Mouse (Mus musculus): Measurements from ENCODE around the gene Mboat2. TPM values are rescaled to one million over a fixed set of nuclear protein-coding genes. Genes with fewer than 3 reads are reported as not detected.

Gene Mboat2
- 75.6 and 81.0 TPM in 2 replicates for polyA plus RNA-seq (2015; fragmentation: Nextera tagmentation; extraction: Ambion mirVana)

GRCm38 (mm10) chr12:24830766-24831152 is at the start of gene Mboat2:
Mboat2 (plus strand) TSS chr12:24830879.
- H3K4me1 ChIP-seq (replicated peaks): peaks cover 53% of the 10 kb centered on the region
- H3K36me3 ChIP-seq: no peaks in the 10 kb centered on the region
- H3K27me3 ChIP-seq: no peaks in the 10 kb centered on the region
- H3K9me3 ChIP-seq: no peaks in the 10 kb centered on the region
- H3K27ac ChIP-seq: peak within 1 kb of the TSS; percentile 100
- under 1% methylated on average over 24 of the region's 24 CpGs for WGBS
- no peak for ATAC-seq
- H3K4me3 ChIP-seq (replicated peaks): peak within 1 kb of the TSS; percentile 90
- H3K9ac ChIP-seq (replicated peaks): peak within 1 kb of the TSS; percentile 97
- H3K4me2 ChIP-seq (replicated peaks): peak within 1 kb of the TSS; percentile 80

- ATAC-seq: no peak
- H3K4me1 ChIP-seq (replicated peaks): 0 out of 2 replicates have a peak, but pooled peaks cover 3% of the 10 kb centered on the region
- no peak overlapping the region for H3K4me2 ChIP-seq (replicated peaks)
- no peaks in the 10 kb centered on the region for H3K36me3 ChIP-seq
- H3K9ac ChIP-seq (replicated peaks): no peak overlapping the region
- H3K27ac ChIP-seq: no peak overlapping the region
- H3K9me3 ChIP-seq: no peaks in the 10 kb centered on the region
- no peaks in the 10 kb centered on the region for H3K27me3 ChIP-seq
- 82% methylated on average over 4 of the region's 4 CpGs for WGBS
- no peak overlapping the region for H3K4me3 ChIP-seq (replicated peaks)
Measured at GRCm38 (mm10) chr12:24783735-24784134, 46.9 kb upstream of the Mboat2 start.

- 66% methylated on average over 5 of the region's 5 CpGs for WGBS
Measured at GRCm38 (mm10) chr12:24785882-24786281, 44.8 kb upstream of the Mboat2 start.

GRCm38 (mm10) chr12:24786316-24786715 is 44.4 kb upstream of the Mboat2 start:
- no peak overlapping the region for H3K9ac ChIP-seq (replicated peaks)
- H3K4me1 ChIP-seq (replicated peaks): no peaks in the 10 kb centered on the region
- 11% methylated on average over 4 of the region's 4 CpGs for WGBS
- H3K4me3 ChIP-seq (replicated peaks): no peak overlapping the region
- H3K27me3 ChIP-seq: no peaks in the 10 kb centered on the region
- H3K9me3 ChIP-seq: no peaks in the 10 kb centered on the region
- H3K36me3 ChIP-seq: no peaks in the 10 kb centered on the region
- peak; percentile 27; the same call in 1 of the 2 replicates for ATAC-seq
- H3K4me2 ChIP-seq (replicated peaks): no peak overlapping the region
- no peak overlapping the region for H3K27ac ChIP-seq

More at GRCm38 (mm10) chr12:24785882-24786281, 44.8 kb upstream of the Mboat2 start:
- no peaks in the 10 kb centered on the region for H3K9me3 ChIP-seq
- H3K4me1 ChIP-seq (replicated peaks): no peaks in the 10 kb centered on the region
- no peaks in the 10 kb centered on the region for H3K27me3 ChIP-seq
- ATAC-seq: no peak
- no peak overlapping the region for H3K4me3 ChIP-seq (replicated peaks)
- H3K9ac ChIP-seq (replicated peaks): no peak overlapping the region
- no peak overlapping the region for H3K4me2 ChIP-seq (replicated peaks)
- no peak overlapping the region for H3K27ac ChIP-seq
- no peaks in the 10 kb centered on the region for H3K36me3 ChIP-seq

GRCm38 (mm10) chr12:24789659-24790058 is 41.0 kb upstream of the Mboat2 start:
- 82% methylated on average over 1 of the region's 1 CpGs for WGBS
- H3K4me1 ChIP-seq (replicated peaks): no peaks in the 10 kb centered on the region

GRCm38 (mm10) chr12:24811230-24811629 is 19.4 kb upstream of the Mboat2 start:
- ATAC-seq: no peak
- H3K36me3 ChIP-seq: 0 out of 2 replicates have a peak, but pooled peaks cover 2% of the 10 kb centered on the region
- no peaks in the 10 kb centered on the region for H3K4me1 ChIP-seq (replicated peaks)
- no peaks in the 10 kb centered on the region for H3K27me3 ChIP-seq
- H3K9ac ChIP-seq (replicated peaks): no peak overlapping the region
- WGBS: 35% methylated on average over 1 of the region's 1 CpGs
- H3K4me2 ChIP-seq (replicated peaks): no peak overlapping the region
- no peak overlapping the region for H3K27ac ChIP-seq
- no peaks in the 10 kb centered on the region; the same call in 1 of the 2 replicates for H3K9me3 ChIP-seq
- H3K4me3 ChIP-seq (replicated peaks): no peak overlapping the region

More at GRCm38 (mm10) chr12:24789659-24790058, 41.0 kb upstream of the Mboat2 start:
- H3K4me3 ChIP-seq (replicated peaks): no peak overlapping the region
- H3K27ac ChIP-seq: no peak overlapping the region
- ATAC-seq: no peak
- no peaks in the 10 kb centered on the region for H3K36me3 ChIP-seq
- no peak overlapping the region for H3K9ac ChIP-seq (replicated peaks)
- no peaks in the 10 kb centered on the region for H3K9me3 ChIP-seq
- no peaks in the 10 kb centered on the region for H3K27me3 ChIP-seq
- no peak overlapping the region for H3K4me2 ChIP-seq (replicated peaks)

GRCm38 (mm10) chr12:24811906-24812305 is 18.8 kb upstream of the Mboat2 start:
- 70% methylated on average over 4 of the region's 4 CpGs for WGBS
- Histone ChIP-seq H3K4me2 (replicated peaks) (no peak overlapping the region), H3K27ac (no peak overlapping the region), H3K9ac (replicated peaks) (no peak overlapping the region), H3K36me3 (0 out of 2 replicates have a peak, but pooled peaks cover 2% of the 10 kb centered on the region), H3K9me3 (no peaks in the 10 kb centered on the region; the same call in 1 of the 2 replicates), H3K27me3 (no peaks in the 10 kb centered on the region), H3K4me3 (replicated peaks) (no peak overlapping the region), H3K4me1 (replicated peaks) (no peaks in the 10 kb centered on the region)
- no peak for ATAC-seq

- H3K4me3 ChIP-seq (replicated peaks): no peak overlapping the region
- H3K9me3 ChIP-seq: no peaks in the 10 kb centered on the region
Measured at GRCm38 (mm10) chr12:24822831-24823230, 7.8 kb upstream of the Mboat2 start.

GRCm38 (mm10) chr12:24823636-24824354 is 6.9 kb upstream of the Mboat2 start:
- Histone ChIP-seq H3K36me3 (no peaks in the 10 kb centered on the region), H3K4me2 (replicated peaks) (no peak overlapping the region), H3K9me3 (no peaks in the 10 kb centered on the region), H3K9ac (replicated peaks) (no peak overlapping the region), H3K4me1 (replicated peaks) (peaks cover 21% of the 10 kb centered on the region), H3K27ac (no peak overlapping the region), H3K4me3 (replicated peaks) (no peak overlapping the region), H3K27me3 (no peaks in the 10 kb centered on the region)
- ATAC-seq: no peak
- WGBS: 89% methylated on average over 3 of the region's 3 CpGs

More at GRCm38 (mm10) chr12:24822831-24823230, 7.8 kb upstream of the Mboat2 start:
- no peaks in the 10 kb centered on the region for H3K27me3 ChIP-seq
- no peak overlapping the region for H3K27ac ChIP-seq
- no peak overlapping the region for H3K9ac ChIP-seq (replicated peaks)
- H3K4me1 ChIP-seq (replicated peaks): peaks cover 15% of the 10 kb centered on the region
- 82% methylated on average over 2 of the region's 2 CpGs for WGBS
- no peak for ATAC-seq
- H3K4me2 ChIP-seq (replicated peaks): no peak overlapping the region
- no peaks in the 10 kb centered on the region for H3K36me3 ChIP-seq

- peaks cover 53% of the 10 kb centered on the region for H3K4me1 ChIP-seq (replicated peaks)
- H3K36me3 ChIP-seq: no peaks in the 10 kb centered on the region
- no peaks in the 10 kb centered on the region for H3K27me3 ChIP-seq
- 28% methylated on average over 1 of the region's 1 CpGs for WGBS
- H3K4me3 ChIP-seq (replicated peaks): peak overlapping the region; percentile 90
- peak overlapping the region; percentile 76 for H3K4me2 ChIP-seq (replicated peaks)
- H3K9me3 ChIP-seq: no peaks in the 10 kb centered on the region
- ATAC-seq: no peak
- H3K27ac ChIP-seq: peak overlapping the region; percentile 100
- H3K9ac ChIP-seq (replicated peaks): peak overlapping the region; percentile 97
Measured at GRCm38 (mm10) chr12:24830086-24830485, 593 bp upstream of the Mboat2 start.

- H3K27ac ChIP-seq: peak overlapping the region; percentile 100
- H3K36me3 ChIP-seq: no peaks in the 10 kb centered on the region
- ATAC-seq: peak; percentile 99
- peaks cover 55% of the 10 kb centered on the region for H3K4me1 ChIP-seq (replicated peaks)
- peak overlapping the region; percentile 97 for H3K9ac ChIP-seq (replicated peaks)
- H3K27me3 ChIP-seq: no peaks in the 10 kb centered on the region
- H3K9me3 ChIP-seq: no peaks in the 10 kb centered on the region
- H3K4me2 ChIP-seq (replicated peaks): peak overlapping the region; percentile 80
- H3K4me3 ChIP-seq (replicated peaks): peak overlapping the region; percentile 90
- under 1% methylated on average over 85 of the region's 95 CpGs for WGBS
Measured at GRCm38 (mm10) chr12:24831153-24831963, 679 bp downstream of the Mboat2 start.

- under 1% methylated on average over 31 of the region's 32 CpGs for WGBS
- no peaks in the 10 kb centered on the region for H3K27me3 ChIP-seq
- H3K9ac ChIP-seq (replicated peaks): peak overlapping the region; percentile 92
- peak overlapping the region; percentile 80 for H3K4me2 ChIP-seq (replicated peaks)
- peak overlapping the region; percentile 97 for H3K27ac ChIP-seq
- peaks cover 55% of the 10 kb centered on the region for H3K4me1 ChIP-seq (replicated peaks)
- no peaks in the 10 kb centered on the region for H3K36me3 ChIP-seq
- H3K9me3 ChIP-seq: no peaks in the 10 kb centered on the region
- peak overlapping the region; percentile 90 for H3K4me3 ChIP-seq (replicated peaks)
- ATAC-seq: no peak
Measured at GRCm38 (mm10) chr12:24831964-24832427, 1.3 kb downstream of the Mboat2 start.

All from midbrain, embryonic 13.5 days (tissue).